In genomic region chr15:78840241-78840640, GRCm38 (mm10) we compare ENCODE assay signal across 12 mouse cellular contexts. TPM values are rescaled to one million over a fixed set of nuclear protein-coding genes. Genes with fewer than 3 reads are reported as not detected.
DNase-seq lines count a peak whose midpoint lies in the region; ATAC-seq lines count a peak whose summit lies in the region.
"Had no signal": no experiment of that assay in that cellular context is flagged by ENCODE, and none has a peak within 500 bp of the region (broad histone marks: within the 10 kb centered on the region; RNA-seq: fewer than 3 reads in every experiment).

No protein-coding gene starts in this region.

- H3K4me1 ChIP-seq in embryonic facial prominence, embryonic 15.5 days: peaks cover 77% of the 10 kb centered on the region
- H3K4me1 ChIP-seq in limb, embryonic 10.5 days: peaks cover 79% of the 10 kb centered on the region

- H3K9ac ChIP-seq in embryonic facial prominence, embryonic 15.5 days: no peak overlapping the region

- WGBS in embryonic facial prominence, embryonic 15.5 days: 19% methylated on average over 3 of the region's 3 CpGs
- WGBS in limb, embryonic 10.5 days: 42% methylated on average over 3 of the region's 3 CpGs

- H3K27ac ChIP-seq in embryonic facial prominence, embryonic 15.5 days (replicated peaks): peak overlapping the region; percentile 84
- peak overlapping the region; percentile 84 for H3K27ac ChIP-seq in limb, embryonic 10.5 days

- H3K4me3 ChIP-seq in embryonic facial prominence, embryonic 15.5 days (replicated peaks): no peak overlapping the region
- H3K4me3 ChIP-seq in limb, embryonic 10.5 days: 0 out of 2 replicates have a peak overlapping the region, but pooled peaks have one; percentile 9
- H3K4me3 ChIP-seq: midbrain, embryonic 12.5 days had no signal

- no peak overlapping the region for H3K4me2 ChIP-seq in embryonic facial prominence, embryonic 15.5 days (replicated peaks)

- DNase-seq in kidney, adult 11 months: peak; percentile 42
- no peak for DNase-seq in kidney, postnatal 14 days
- no peak for DNase-seq in limb, embryonic 10.5 days (ENCODE audit: low spot score)
- peak; percentile 81 for DNase-seq in lung, postnatal 36 days
- DNase-seq in left cerebral cortex, postnatal 4 days: no peak
- no peak for DNase-seq in right cerebral cortex, adult 18-20 months

- H3K36me3 ChIP-seq in embryonic facial prominence, embryonic 15.5 days: no peaks in the 10 kb centered on the region
- no peaks in the 10 kb centered on the region for H3K36me3 ChIP-seq in limb, embryonic 10.5 days
- H3K36me3 ChIP-seq: G1E; midbrain, embryonic 12.5 days had no signal

- H3K9me3 ChIP-seq in embryonic facial prominence, embryonic 15.5 days (replicated peaks): no peaks in the 10 kb centered on the region
- no peaks in the 10 kb centered on the region for H3K9me3 ChIP-seq in limb, embryonic 10.5 days (replicated peaks)

- ATAC-seq in embryonic facial prominence, embryonic 15.5 days (ENCODE audit: insufficient number of reproducible peaks, low FRiP score, low TSS enrichment, low read depth): no peak
- ATAC-seq in erythroblast, adult 5-6 weeks (replicated peaks; ENCODE audit: low FRiP score, poor library complexity, severe bottlenecking): no peak

- intact Hi-C loops in left cerebral cortex, postnatal 4 days (cut with DNase I): no loop called here

- no peaks in the 10 kb centered on the region for H3K27me3 ChIP-seq in embryonic facial prominence, embryonic 15.5 days
- H3K27me3 ChIP-seq in limb, embryonic 10.5 days (ENCODE audit: low read depth, poor library complexity, severe bottlenecking): peaks cover 23% of the 10 kb centered on the region

RNA-seq across cellular contexts. Expression of gene Cdc42ep1, which starts 2.2 kb away (rescaled TPM):
- 41.5 and 43.8 TPM in 2 replicates for polyA plus RNA-seq in embryonic facial prominence, embryonic 15.5 days (2015; fragmentation: Nextera tagmentation; extraction: Ambion mirVana)
- 18.8 and 22.0 TPM in 2 replicates for polyA plus RNA-seq in limb, embryonic 10.5 days (2016; fragmentation: Nextera tagmentation; extraction: Ambion mirVana)
- total RNA-seq in erythroblast, adult 5-6 weeks (2015; ENCODE audit: low replicate concordance): not detected in 2 replicates
- total RNA-seq in erythroblast, adult 5-6 weeks (2017; ENCODE audit: low replicate concordance): 0.70 TPM in 1 of 2 replicates, not detected in the other
- 1 to 10 TPM; 8.3 to 9.1 TPM for total RNA-seq in left cerebral cortex, postnatal 4 days (2021)
- polyA plus RNA-seq: G1E had no signal

RNA-seq across cellular contexts. Expression of gene Lgals2, which starts 15.1 kb away (rescaled TPM):
- polyA plus RNA-seq in embryonic facial prominence, embryonic 15.5 days (2015; fragmentation: Nextera tagmentation; extraction: Ambion mirVana): 1.0 TPM in 2 replicates
- not detected in 2 replicates for polyA plus RNA-seq in limb, embryonic 10.5 days (2016; fragmentation: Nextera tagmentation; extraction: Ambion mirVana)
- total RNA-seq in erythroblast, adult 5-6 weeks (2015; ENCODE audit: low replicate concordance): not detected in 2 replicates
- total RNA-seq in erythroblast, adult 5-6 weeks (2017; ENCODE audit: low replicate concordance): not detected in 2 replicates
- total RNA-seq in left cerebral cortex, postnatal 4 days (2021): not detected
- total RNA-seq: G1E had no signal
- polyA plus RNA-seq: forebrain, embryonic 14.5 days; G1E; midbrain, embryonic 12.5 days had no signal

RNA-seq across cellular contexts. Expression of gene Gga1, which starts 36.7 kb away (rescaled TPM):
- polyA plus RNA-seq in embryonic facial prominence, embryonic 15.5 days (2015; fragmentation: Nextera tagmentation; extraction: Ambion mirVana): 56.0 and 62.0 TPM in 2 replicates
- polyA plus RNA-seq in limb, embryonic 10.5 days (2016; fragmentation: Nextera tagmentation; extraction: Ambion mirVana): 49.9 and 56.5 TPM in 2 replicates
- total RNA-seq in erythroblast, adult 5-6 weeks (2015; ENCODE audit: low replicate concordance): 6.5 and 17.1 TPM in 2 replicates
- total RNA-seq in erythroblast, adult 5-6 weeks (2017; ENCODE audit: low replicate concordance): 3.5 and 3.7 TPM in 2 replicates
- 10 to 100 TPM; 59.3 to 65.6 TPM for total RNA-seq in left cerebral cortex, postnatal 4 days (2021)

RNA-seq across cellular contexts. Expression of gene Card10, which starts 37.4 kb away (rescaled TPM):
- polyA plus RNA-seq in embryonic facial prominence, embryonic 15.5 days (2015; fragmentation: Nextera tagmentation; extraction: Ambion mirVana): 4.3 TPM in 2 replicates
- polyA plus RNA-seq in limb, embryonic 10.5 days (2016; fragmentation: Nextera tagmentation; extraction: Ambion mirVana): 4.7 and 5.3 TPM in 2 replicates
- total RNA-seq in erythroblast, adult 5-6 weeks (2015; ENCODE audit: low replicate concordance): 0.58 TPM in 1 of 2 replicates, not detected in the other
- total RNA-seq in erythroblast, adult 5-6 weeks (2017; ENCODE audit: low replicate concordance): 0.56 TPM in 1 of 2 replicates, not detected in the other
- total RNA-seq in left cerebral cortex, postnatal 4 days (2021): 1 to 10 TPM; 5.2 to 5.4 TPM
- total RNA-seq: G1E had no signal
- polyA plus RNA-seq: G1E had no signal

RNA-seq across cellular contexts. Expression of gene Gm49510, which starts 59.2 kb away (rescaled TPM):
- polyA plus RNA-seq in embryonic facial prominence, embryonic 15.5 days (2015; fragmentation: Nextera tagmentation; extraction: Ambion mirVana): 0.71 and 0.85 TPM in 2 replicates
- 0.13 and 0.51 TPM in 2 replicates for polyA plus RNA-seq in limb, embryonic 10.5 days (2016; fragmentation: Nextera tagmentation; extraction: Ambion mirVana)
- total RNA-seq in erythroblast, adult 5-6 weeks (2015; ENCODE audit: low replicate concordance): not detected in 2 replicates
- 0.56 and 0.77 TPM in 2 replicates for total RNA-seq in erythroblast, adult 5-6 weeks (2017; ENCODE audit: low replicate concordance)
- total RNA-seq in left cerebral cortex, postnatal 4 days (2021): not detected
- polyA plus RNA-seq: forebrain, embryonic 14.5 days; small intestine, adult 2 months had no signal

Comparison
In these comparisons a context has a peak if more than half of its experiments do, and no peak if none do; other contexts are left out.
1. DNase-seq: peak in kidney, adult 11 months (single experiment) and lung, postnatal 36 days (single experiment); none in kidney, postnatal 14 days (single experiment), limb, embryonic 10.5 days (single experiment), left cerebral cortex, postnatal 4 days (single experiment) and right cerebral cortex, adult 18-20 months (single experiment).
2. RNA of gene Cdc42ep1, which starts 2.2 kb away (total RNA-seq): 8.3 to 9.1 TPM in left cerebral cortex, postnatal 4 days; 0.70 TPM in erythroblast, adult 5-6 weeks; every median in the first group is over 4 times any median in the second.